9 mouse cellular contexts compared by ENCODE assay signal in the genomic region with DNA sequence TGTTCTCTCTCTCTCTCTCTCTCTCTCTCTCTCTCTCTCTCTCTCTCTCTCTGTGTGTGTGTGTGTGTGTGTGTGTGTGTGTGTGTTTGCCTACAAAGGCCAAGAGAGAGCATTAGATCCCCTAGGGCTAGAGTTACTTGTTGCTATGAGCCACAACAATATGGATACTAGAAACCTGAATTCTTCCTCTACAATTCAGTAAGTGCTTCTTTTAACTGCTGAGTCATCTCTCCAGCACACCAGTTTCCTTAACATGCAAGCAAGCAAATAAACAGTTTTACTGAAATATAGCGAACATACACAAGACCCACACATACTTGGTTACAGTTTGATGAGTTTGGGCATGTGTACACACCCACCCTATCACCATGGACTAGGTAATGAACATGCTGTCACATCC.
A peak's percentile ranks its signal among the peaks of the same experiment; 100 is the strongest.
DNase-seq lines count a peak whose midpoint lies in the region; ATAC-seq and TF ChIP-seq lines count a peak whose summit lies in the region.
"Had no signal": no experiment of that assay in that cellular context is flagged by ENCODE, and none has a peak within 500 bp of the region (broad histone marks: within the 10 kb centered on the region; RNA-seq: fewer than 3 reads in every experiment).

No protein-coding gene starts in this region.

- H3K27ac ChIP-seq in ES-E14 (ENCODE audit: insufficient read depth, low read depth, low read length, poor library complexity, severe bottlenecking): no peak overlapping the region
- peak overlapping the region; percentile 92 for H3K27ac ChIP-seq in hindbrain, embryonic 11.5 days (ENCODE audit: low read depth, low read length)
- peak overlapping the region; percentile 95 for H3K27ac ChIP-seq in midbrain, embryonic 15.5 days
- H3K27ac ChIP-seq in lung, postnatal 0 days (ENCODE audit: low read length): no peak overlapping the region
- H3K27ac ChIP-seq: embryonic facial prominence, embryonic 15.5 days; heart, embryonic 10.5 days had no signal

- H3K9me3 ChIP-seq in ES-E14 (ENCODE audit: control insufficient read depth, insufficient read depth, low read depth, low read length): no peaks in the 10 kb centered on the region
- H3K9me3 ChIP-seq in hindbrain, embryonic 11.5 days (ENCODE audit: control insufficient read depth, low read length): no peaks in the 10 kb centered on the region
- no peaks in the 10 kb centered on the region for H3K9me3 ChIP-seq in midbrain, embryonic 15.5 days
- H3K9me3 ChIP-seq in lung, postnatal 0 days (ENCODE audit: low read length): no peaks in the 10 kb centered on the region
- H3K9me3 ChIP-seq: embryonic facial prominence, embryonic 15.5 days; heart, embryonic 10.5 days had no signal

- no peak overlapping the region for H3K4me3 ChIP-seq in ES-E14 (ENCODE audit: insufficient read depth in 1 of 2, low read depth in 1 of 2, low read length in 2 of 2, poor library complexity in 1 of 2, severe bottlenecking in 1 of 2)
- no peak overlapping the region for H3K4me3 ChIP-seq in hindbrain, embryonic 11.5 days (ENCODE audit: low read depth, low read length)
- no peak overlapping the region for H3K4me3 ChIP-seq in midbrain, embryonic 15.5 days
- H3K4me3 ChIP-seq in lung, postnatal 0 days (ENCODE audit: low read depth, low read length): no peak overlapping the region
- H3K4me3 ChIP-seq: embryonic facial prominence, embryonic 15.5 days; heart, embryonic 10.5 days had no signal

- H3K9ac ChIP-seq in ES-E14 (ENCODE audit: insufficient read depth, low read depth, low read length, poor library complexity, severe bottlenecking): no peak overlapping the region
- no peak overlapping the region for H3K9ac ChIP-seq in hindbrain, embryonic 11.5 days (ENCODE audit: low read depth, low read length)
- H3K9ac ChIP-seq in midbrain, embryonic 15.5 days: no peak overlapping the region
- no peak overlapping the region for H3K9ac ChIP-seq in lung, postnatal 0 days (replicated peaks; ENCODE audit: low read depth)
- H3K9ac ChIP-seq: embryonic facial prominence, embryonic 15.5 days had no signal

- TF ChIP-seq POLR2A in brain, embryonic 14.5 days (IDR thresholded peaks at IDR 0.05; ENCODE audit: borderline replicate concordance, extremely low read depth, insufficient read depth, insufficient read length, poor library complexity, severe bottlenecking): no peak

- no peak for TF ChIP-seq CTCF in brain, embryonic 14.5 days (IDR thresholded peaks at IDR 0.05; ENCODE audit: borderline replicate concordance, extremely low read depth, insufficient read depth, insufficient read length)
- no peak for TF ChIP-seq CTCF in lung, postnatal 0 days (IDR thresholded peaks at IDR 0.05)

- H3K4me2 ChIP-seq in hindbrain, embryonic 11.5 days (replicated peaks; ENCODE audit: low read depth, low read length): no peak overlapping the region
- H3K4me2 ChIP-seq in midbrain, embryonic 15.5 days: no peak overlapping the region
- no peak overlapping the region for H3K4me2 ChIP-seq in lung, postnatal 0 days (replicated peaks; ENCODE audit: low read depth, low read length)
- H3K4me2 ChIP-seq: embryonic facial prominence, embryonic 15.5 days had no signal

- H3K27me3 ChIP-seq in hindbrain, embryonic 11.5 days (ENCODE audit: control insufficient read depth, insufficient read depth, low read length): no peaks in the 10 kb centered on the region
- H3K27me3 ChIP-seq in midbrain, embryonic 15.5 days (replicated peaks): no peaks in the 10 kb centered on the region
- no peaks in the 10 kb centered on the region for H3K27me3 ChIP-seq in lung, postnatal 0 days (replicated peaks; ENCODE audit: insufficient read depth, low read length)
- H3K27me3 ChIP-seq: embryonic facial prominence, embryonic 15.5 days had no signal

- H3K4me1 ChIP-seq in ES-E14 (ENCODE audit: control insufficient read depth in 2 of 2, insufficient read depth in 2 of 2, low read length in 2 of 2, poor library complexity in 1 of 2): no peaks in the 10 kb centered on the region
- peaks cover 4% of the 10 kb centered on the region; the same call in 1 of the 2 replicates for H3K4me1 ChIP-seq in hindbrain, embryonic 11.5 days (replicated peaks; ENCODE audit: control insufficient read depth, insufficient read depth, low read length)
- H3K4me1 ChIP-seq in midbrain, embryonic 15.5 days: peaks cover 40% of the 10 kb centered on the region
- no peaks in the 10 kb centered on the region for H3K4me1 ChIP-seq in lung, postnatal 0 days (ENCODE audit: insufficient read depth, low read depth, low read length)

- no peak for TF ChIP-seq EP300 in lung, postnatal 0 days (IDR thresholded peaks at IDR 0.05)

- in situ Hi-C loops in ES-E14 (cut with MboI; ENCODE audit: low sequenced_read_pairs in 2 of 2, unreplicated experiment in 2 of 2): no loop called here

- no peaks in the 10 kb centered on the region for H3K36me3 ChIP-seq in ES-E14 (ENCODE audit: control insufficient read depth, insufficient read depth, low read length, poor library complexity, severe bottlenecking)
- H3K36me3 ChIP-seq in hindbrain, embryonic 11.5 days (ENCODE audit: control insufficient read depth, insufficient read depth, low read length): no peaks in the 10 kb centered on the region
- no peaks in the 10 kb centered on the region for H3K36me3 ChIP-seq in midbrain, embryonic 15.5 days (replicated peaks)
- no peaks in the 10 kb centered on the region for H3K36me3 ChIP-seq in lung, postnatal 0 days (ENCODE audit: insufficient read depth, low read length)
- H3K36me3 ChIP-seq: embryonic facial prominence, embryonic 15.5 days; heart, embryonic 10.5 days had no signal

- peak; percentile 38 for ATAC-seq in hindbrain, embryonic 11.5 days (ENCODE audit: low FRiP score)
- ATAC-seq in midbrain, embryonic 15.5 days (replicated peaks): 0 out of 2 replicates have a peak, but pooled peaks have one; percentile 15
- ATAC-seq in erythroblast, adult 5-6 weeks (replicated peaks; ENCODE audit: low FRiP score, poor library complexity, severe bottlenecking): no peak
- no peak for ATAC-seq in lung, postnatal 0 days

- WGBS in hindbrain, embryonic 11.5 days: 79% methylated on average over 1 of the region's 1 CpGs
- 71% methylated on average over 1 of the region's 1 CpGs for WGBS in midbrain, embryonic 15.5 days
- WGBS in lung, postnatal 0 days: 59% methylated on average over 1 of the region's 1 CpGs

- DNase-seq in ES-E14 (ENCODE audit: low read depth, low spot score): no peak
- peak; percentile 71 for DNase-seq in brain, embryonic 14.5 days (ENCODE audit: low read depth)
- DNase-seq in hindbrain, embryonic 11.5 days (ENCODE audit: low spot score): peak; percentile 28
- DNase-seq in lung, postnatal 4 days: no peak
- DNase-seq in lung, postnatal 0 days (ENCODE audit: low spot score): no peak

TF ChIP-seq in ES-E14, 5 proteins besides CTCF, POLR2A, EP300 and RAD21:
- no peak for TF ChIP-seq ZNF384 (IDR thresholded peaks at IDR 0.05; ENCODE audit: low read depth, low read length)
- TF ChIP-seq HCFC1 (IDR thresholded peaks at IDR 0.05; ENCODE audit: borderline replicate concordance, insufficient read depth, low read length): no peak
- 0 out of 2 replicates have a peak, but pooled peaks have one; percentile 10 for TF ChIP-seq MAFK (IDR thresholded peaks at IDR 0.05; ENCODE audit: insufficient read depth, low read depth, low read length)
TF ChIP-seq in ES-E14: peak in this region for 1.

Comparison
In these comparisons a context has a peak if more than half of its experiments do, and no peak if none do; other contexts are left out.
1. DNase-seq: peak in brain, embryonic 14.5 days (single experiment) and hindbrain, embryonic 11.5 days (single experiment); none in ES-E14 (single experiment), lung, postnatal 4 days (0 of 2) and lung, postnatal 0 days (single experiment).
2. H3K27ac ChIP-seq: peak in hindbrain, embryonic 11.5 days (single experiment) and midbrain, embryonic 15.5 days (single experiment); none in ES-E14 (single experiment) and lung, postnatal 0 days (single experiment).
3. ATAC-seq: peak in hindbrain, embryonic 11.5 days (single experiment) and midbrain, embryonic 15.5 days (single experiment); none in erythroblast, adult 5-6 weeks (single experiment) and lung, postnatal 0 days (single experiment).